Mouse (Mus musculus) forebrain, embryonic 10.5 days (tissue): ENCODE data around the gene Ccnh. TPM values are rescaled to one million over a fixed set of nuclear protein-coding genes. Genes with fewer than 3 reads are reported as not detected.

Experiments
- polyA plus RNA-seq: library from polyadenylated mRNA; unstranded; fragments of >200 nt; fragmentation: Nextera tagmentation; extraction: Ambion mirVana; gene quantifications from 2 replicates; pipeline ENCODE4 v1.2.1, GENCODE M21; 2016

The Ccnh gene
- polyA plus RNA-seq, 1 experiment from 2014 or later: 116 TPM

Other genes with a start within 250 kb of the Ccnh start
- gene Rasa1, start 99.7 kb downstream of the Ccnh start, polyA plus RNA-seq: 47.3 and 48.8 TPM in 2 replicates